Mouse (Mus musculus) spleen, adult 2 months (tissue): ENCODE results near the gene Rab31.

Experiments
- CTCF ChIP-seq: fragments of 200-500 bp; IDR thresholded peaks from 2 replicates; pipeline ENCODE4 v1.5.1; 2011; ENCODE audit warnings: mild to moderate bottlenecking, inconsistent platforms; ENCODE audit not compliant: insufficient read depth, insufficient read length, insufficient replicate concordance; ENCODE audit errors: extremely low read depth
- POLR2A ChIP-seq: fragments of 200-500 bp; IDR thresholded peaks from 2 replicates; pipeline ENCODE4 v1.6.1; 2011; ENCODE audit warnings: low read depth, low read length, inconsistent platforms

- TF ChIP-seq CTCF = no peak
- no peak for TF ChIP-seq POLR2A
These were observed 23.6 kb downstream of the Rab31 start for GRCm38 (mm10) chr17:65748997-65749396.
